Mouse (Mus musculus) left cerebral cortex, postnatal 4 days (tissue): ENCODE results near the gene Zfp37. TPM values are rescaled to one million over a fixed set of nuclear protein-coding genes. Genes with fewer than 3 reads are reported as not detected.
"Not testable (repeated sequence)": the region's sequence is repeated elsewhere in the genome, so short reads cannot be mapped to it uniquely, and the experiment has no call there.

Source experiments
- DNase-seq: peaks from one replicate; pipeline ENCODE4 v3.0.0-alpha.2; 2022
- intact Hi-C: fragments of 180-260 bp; cut with DNase I; formaldehyde crosslinking; loops from one replicate; pipeline ENCODE4 v1.15.1; 2025
- total RNA-seq, 2 experiments: library from RNA; stranded (reverse); gene quantifications; 2 replicates each; pipeline ENCODE4 v1.2.3; 2021

Gene Zfp37
- 10 to 100 TPM; 24.7 to 24.8 TPM for total RNA-seq

DNA sequence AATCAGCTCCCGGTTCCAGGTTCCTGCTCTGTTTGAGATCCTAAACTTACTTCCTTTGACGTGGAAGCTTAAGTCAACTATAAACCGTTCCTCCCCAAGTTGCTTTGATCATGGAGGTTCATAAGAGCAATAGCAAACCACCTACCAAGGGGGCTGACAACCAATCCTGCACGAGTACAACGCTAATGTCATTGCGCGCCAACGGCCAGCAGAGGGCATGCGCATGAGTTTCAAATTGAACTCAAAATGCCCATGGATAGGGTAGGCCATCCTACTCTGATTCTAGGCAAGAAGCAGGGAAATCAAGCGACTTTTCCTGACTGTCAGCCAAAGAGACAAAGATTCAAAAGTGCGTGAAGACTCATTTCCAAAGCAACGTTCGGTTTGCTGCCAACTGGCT is at the start of gene Zfp37:
TSS of gene Zfp37 (minus strand) at position 279 of the 400 bp plus-strand sequence.
- DNase-seq = peak; percentile 31
- intact Hi-C loops = no loop called here

- intact Hi-C loops = no loop called here
These were observed 47.2 kb upstream of the Zfp37 start for GRCm38 (mm10) chr4:62278081-62278480.

DNA sequence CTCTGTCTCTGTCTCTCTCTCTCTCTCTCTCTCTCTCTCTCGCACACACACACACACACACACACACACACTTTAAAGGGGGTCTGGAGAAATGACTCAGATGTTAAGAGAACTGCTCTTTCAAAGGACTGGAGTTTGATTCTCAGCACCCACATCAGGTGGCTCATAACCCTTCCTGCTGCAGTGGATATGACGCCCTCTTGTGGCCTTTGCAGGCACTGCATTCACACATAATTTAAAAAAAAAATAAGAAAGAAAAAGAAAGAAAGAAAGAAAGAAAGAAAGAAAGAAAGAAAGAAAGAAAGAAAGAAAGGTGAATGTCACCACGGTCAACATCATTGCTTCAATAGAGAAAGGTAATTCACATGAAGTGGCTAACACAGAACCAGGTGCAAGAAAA is 46.4 kb upstream of the Zfp37 start:
- intact Hi-C loops = no loop called here
- DNase-seq = no peak

More at GRCm38 (mm10) chr4:62278081-62278480, 47.2 kb upstream of the Zfp37 start:
- DNase-seq = no peak

DNA sequence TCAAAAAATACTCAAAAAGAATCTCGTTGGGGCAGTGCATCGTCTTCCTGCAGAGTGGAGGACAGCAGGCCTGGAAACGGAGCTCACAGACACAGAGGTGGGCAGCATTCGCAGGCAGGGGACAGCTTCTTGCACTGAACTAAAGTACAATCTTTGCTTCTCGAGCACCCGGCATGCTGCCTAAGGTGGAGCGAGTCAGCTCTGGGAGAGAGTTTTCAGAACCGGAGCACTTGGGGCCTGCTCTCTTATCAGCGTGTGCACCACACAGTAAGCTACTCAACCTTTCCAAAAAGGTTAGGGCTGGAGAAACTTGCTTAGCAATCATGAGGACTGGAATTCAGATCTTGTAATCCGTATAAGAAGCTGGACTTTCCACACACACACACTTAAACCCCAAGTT is 45.8 kb upstream of the Zfp37 start:
- DNase-seq = no peak
- intact Hi-C loops = no loop called here

DNA sequence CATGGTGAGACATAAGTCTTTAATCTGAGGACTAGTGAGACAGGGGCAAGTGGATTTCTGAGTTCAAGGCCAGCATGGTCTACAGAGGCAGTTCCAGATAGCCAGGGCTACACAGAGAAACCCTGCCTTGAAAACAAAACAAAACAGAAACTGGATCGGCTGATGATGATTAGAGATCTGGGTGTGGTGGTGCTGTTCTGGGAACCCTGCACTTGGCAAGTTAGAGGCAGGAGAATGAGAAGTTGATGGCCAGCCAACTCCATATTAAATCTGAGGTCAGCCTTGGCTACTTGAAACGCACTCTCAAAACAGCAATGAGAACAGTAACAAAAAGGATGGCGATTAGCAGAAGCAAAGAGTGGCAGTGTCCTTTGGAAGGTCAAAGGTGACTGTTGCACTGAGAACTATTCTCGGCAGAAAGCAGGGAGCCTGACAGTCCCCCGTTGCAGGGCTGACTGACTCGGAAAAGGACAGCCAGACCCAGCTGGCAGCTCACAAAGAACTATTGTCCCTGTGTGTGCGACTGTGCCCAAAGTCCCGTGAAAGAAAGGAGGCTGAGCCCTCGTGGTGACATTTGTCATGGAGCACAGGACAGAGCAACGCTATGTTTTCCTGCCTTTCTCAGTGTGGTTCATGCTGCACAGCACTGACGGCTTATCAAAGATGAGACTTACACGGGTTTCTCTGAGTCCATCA is 44.1 kb upstream of the Zfp37 start:
- DNase-seq = peak; percentile 63
- intact Hi-C loops = no loop called here

- no peak for DNase-seq
- intact Hi-C loops = no loop called here
These were observed 43.1 kb upstream of the Zfp37 start for GRCm38 (mm10) chr4:62273916-62274315.

GRCm38 (mm10) chr4:62272696-62273095 is 41.8 kb upstream of the Zfp37 start:
- intact Hi-C loops = no loop called here
- DNase-seq = no peak

DNA sequence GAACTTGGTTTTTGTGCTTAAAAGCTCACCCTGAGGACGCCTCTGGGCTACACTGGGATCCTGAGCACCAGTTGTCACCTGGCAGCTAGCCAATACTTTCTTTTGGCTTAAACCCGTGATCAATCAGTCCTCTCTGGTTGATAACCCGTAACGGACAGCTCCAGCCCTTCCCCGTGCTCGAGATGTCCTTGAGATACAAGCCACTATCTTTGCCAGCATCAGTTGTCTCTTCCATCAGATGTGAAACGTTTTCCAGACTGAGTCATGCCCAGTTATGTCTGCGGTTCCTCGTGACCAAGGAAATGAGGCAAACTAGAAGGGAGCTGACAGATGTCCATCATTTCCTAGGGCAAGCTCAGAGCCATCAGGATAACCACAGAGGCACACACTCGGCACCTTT is 36.3 kb upstream of the Zfp37 start:
- no peak for DNase-seq
- intact Hi-C loops = no loop called here

DNA sequence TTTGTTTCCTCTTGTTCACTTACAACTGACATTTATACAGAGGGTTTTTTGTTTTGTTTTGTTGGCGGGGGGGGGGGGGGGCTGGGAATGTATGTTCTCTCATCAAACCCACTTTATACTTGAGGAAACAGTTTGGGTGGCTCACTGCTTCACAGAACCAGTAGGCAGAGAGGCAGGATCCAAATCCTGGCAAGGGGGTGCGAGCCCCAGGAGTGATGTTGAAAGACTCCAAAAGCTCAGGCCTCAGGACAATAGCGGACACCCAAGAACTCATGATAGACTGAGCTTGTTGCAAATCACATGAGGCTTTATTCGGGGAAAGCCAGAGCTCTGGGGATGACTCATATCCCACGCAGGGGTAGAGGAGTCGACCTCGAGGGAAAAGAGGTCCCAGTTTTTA is 35.2 kb upstream of the Zfp37 start:
- DNase-seq, intact Hi-C loops: not testable (repeated sequence)

- no peak for DNase-seq
- intact Hi-C loops = no loop called here
These were observed 34.4 kb upstream of the Zfp37 start for GRCm38 (mm10) chr4:62265154-62265836.

- intact Hi-C loops = no loop called here
- peak; percentile 66 for DNase-seq
These were observed 32.4 kb upstream of the Zfp37 start for GRCm38 (mm10) chr4:62263133-62263844.

GRCm38 (mm10) chr4:62262276-62262675 is 31.4 kb upstream of the Zfp37 start, which contains the start of gene Slc31a2:
TSS of gene Slc31a2 (plus strand) at chr4:62262562.
- intact Hi-C loops = no loop called here
- DNase-seq = peak; percentile 19

GRCm38 (mm10) chr4:62256931-62257330 is 26.1 kb upstream of the Zfp37 start:
- intact Hi-C loops = no loop called here
- DNase-seq = no peak

GRCm38 (mm10) chr4:62254551-62254950 is 23.7 kb upstream of the Zfp37 start:
- no peak for DNase-seq
- intact Hi-C loops = no loop called here

DNA sequence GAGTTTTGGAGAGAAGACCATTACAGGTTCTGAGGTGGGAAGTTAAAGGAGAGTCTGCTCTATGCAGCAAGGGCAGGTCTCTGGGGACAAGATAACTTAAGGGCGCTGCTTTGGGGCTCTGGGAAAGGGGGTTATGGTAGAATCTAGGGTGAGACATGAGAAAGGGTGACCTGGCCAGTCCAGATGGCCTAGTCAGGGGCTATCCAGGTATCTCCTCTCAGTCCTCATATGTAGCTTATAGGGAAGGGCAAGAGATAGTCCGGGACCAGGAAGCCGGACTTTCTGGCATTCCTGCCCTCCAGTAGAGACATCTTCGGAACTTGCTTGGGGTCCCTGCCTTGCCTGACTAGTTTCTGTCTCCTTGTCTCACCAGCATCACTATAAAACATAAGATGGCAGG is 20.9 kb upstream of the Zfp37 start:
- DNase-seq = no peak
- intact Hi-C loops = no loop called here

- DNase-seq = peak; percentile 19
- intact Hi-C loops = no loop called here
These were observed 20.2 kb upstream of the Zfp37 start for GRCm38 (mm10) chr4:62250896-62251544.

DNA sequence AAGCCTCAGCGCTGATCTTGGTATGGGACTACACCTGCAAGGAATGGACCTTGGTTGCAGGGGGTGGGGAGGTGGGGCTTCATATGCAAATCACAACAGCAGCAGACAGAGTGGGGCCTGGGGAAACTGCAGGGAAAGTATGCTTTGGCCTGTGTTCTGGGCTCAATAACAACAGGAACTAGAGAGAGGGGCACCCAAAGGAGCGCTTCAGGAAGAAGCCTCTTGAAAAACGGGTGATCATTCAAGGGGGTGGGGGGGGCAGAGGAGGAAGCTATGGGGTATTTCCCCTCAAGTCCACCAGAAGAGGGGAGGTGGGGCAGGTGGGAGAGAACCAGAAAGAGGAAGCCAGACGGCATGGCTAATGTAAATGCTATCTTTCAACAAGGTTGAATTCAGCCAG is 17.5 kb upstream of the Zfp37 start:
- DNase-seq = no peak
- intact Hi-C loops = no loop called here

DNA sequence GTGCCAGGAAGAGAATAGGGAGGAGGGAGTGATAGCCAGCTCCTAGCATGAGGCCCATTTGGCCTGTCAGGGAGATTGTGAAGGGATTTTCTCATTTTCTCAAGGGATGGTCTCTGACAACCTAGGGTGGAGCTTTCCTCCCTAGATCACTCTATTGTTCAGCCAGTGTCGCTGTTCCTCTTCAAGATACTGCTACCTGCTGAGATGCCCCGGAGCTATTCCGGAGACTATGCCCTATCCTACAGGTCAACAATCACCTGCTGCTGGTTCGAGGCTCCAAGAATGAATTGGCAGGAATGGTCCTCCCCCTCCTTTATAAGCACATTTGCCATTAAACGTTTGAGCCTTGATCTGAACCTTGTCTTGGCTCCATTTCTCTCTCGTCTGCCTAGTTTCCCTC is 9.7 kb upstream of the Zfp37 start:
- intact Hi-C loops = no loop called here
- DNase-seq = no peak

DNA sequence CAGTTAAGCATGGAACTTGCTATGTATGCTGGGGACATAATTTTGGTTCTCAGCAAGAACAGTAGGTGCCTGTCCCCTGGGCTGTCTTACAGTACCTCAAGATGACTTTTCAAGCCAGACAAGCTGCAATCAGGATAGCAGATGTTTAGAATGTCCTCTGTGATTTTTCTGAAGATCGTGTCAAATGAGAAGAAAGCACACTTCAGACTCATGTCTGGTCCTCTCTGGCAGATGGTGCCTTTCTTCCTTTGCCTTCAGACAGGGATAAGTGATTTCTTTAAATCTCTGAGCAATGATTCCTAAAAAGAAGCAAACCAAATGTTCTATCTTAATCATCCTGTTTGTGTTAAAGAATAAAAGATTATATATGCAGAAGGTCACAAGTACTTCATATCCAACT is 694 bp downstream of the Zfp37 start:
- no peak for DNase-seq
- intact Hi-C loops = no loop called here

DNA sequence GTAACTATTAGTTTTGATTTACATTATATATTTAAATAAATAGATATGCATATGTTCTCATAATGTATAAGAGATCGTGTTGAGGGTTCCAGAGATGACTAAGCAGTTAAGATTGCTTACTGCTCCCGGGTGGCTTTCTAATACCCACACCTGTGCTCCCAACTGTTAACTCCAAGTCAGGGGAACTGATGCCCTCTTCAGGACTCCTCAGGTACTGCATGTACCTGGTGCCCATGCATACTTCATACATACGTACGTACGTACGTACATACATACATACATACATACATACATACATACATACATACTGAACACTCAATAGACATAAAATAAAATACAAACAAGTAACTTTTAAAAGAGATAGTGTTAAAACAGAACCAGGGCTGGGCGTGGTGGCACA is 1.4 kb downstream of the Zfp37 start:
- intact Hi-C loops = no loop called here
- no peak for DNase-seq

DNA sequence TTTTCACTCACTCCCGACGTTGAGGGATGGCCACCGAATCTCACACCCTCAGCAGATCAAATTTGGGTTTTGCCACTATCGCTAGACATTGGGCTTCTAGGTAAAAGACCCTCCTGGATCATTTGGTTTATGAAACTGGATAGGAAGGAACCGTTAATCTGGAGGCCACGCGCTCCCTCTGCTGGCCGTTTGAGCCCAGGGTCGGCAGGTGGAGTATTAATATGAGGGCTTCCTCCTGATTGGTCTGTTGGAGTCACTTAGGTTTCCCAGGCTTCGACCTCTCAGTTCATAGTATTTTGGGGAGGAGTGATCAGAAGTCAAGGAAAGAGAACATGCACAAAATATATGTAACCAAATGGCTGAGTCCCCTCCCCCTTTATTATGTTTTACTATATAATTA is 2.5 kb downstream of the Zfp37 start:
- peak; percentile 67 for DNase-seq
- intact Hi-C loops = no loop called here
